Mouse (Mus musculus) limb, embryonic 12.5 days (tissue): Measurements from ENCODE around the gene Naa25. TPM values are rescaled to one million over a fixed set of nuclear protein-coding genes. Genes with fewer than 3 reads are reported as not detected.

Experiments
- ATAC-seq: fragments of 200-750 bp; cut with Nextera tagmentation; 2 replicates; pipeline ENCODE4 v1.8.0; 2017; ENCODE audit warnings: low read depth, moderate TSS enrichment; ENCODE audit not compliant: insufficient number of reproducible peaks, insufficient read depth, low FRiP score, low TSS enrichment
- H3K27ac ChIP-seq: fragments of 300-500 bp; sonication (generic); 2 replicates; pipeline ENCODE4 v1.5.1; 2016; ENCODE audit warnings: mild to moderate bottlenecking, moderate library complexity
- H3K27me3 ChIP-seq: fragments of 300-500 bp; sonication (generic); 2 replicates; pipeline ENCODE4 v1.6.1; 2016; ENCODE audit warnings: mild to moderate bottlenecking, moderate library complexity
- H3K36me3 ChIP-seq: fragments of 300-500 bp; sonication (generic); 2 replicates; pipeline ENCODE4 v1.6.1; 2016; ENCODE audit warnings: mild to moderate bottlenecking, moderate library complexity
- H3K4me1 ChIP-seq: fragments of 300-500 bp; sonication (generic); replicated peaks from 2 replicates; pipeline ENCODE4 v1.6.1; 2016
- H3K4me2 ChIP-seq: fragments of 300-500 bp; sonication (generic); 2 replicates; pipeline ENCODE4 v1.6.1; 2016; ENCODE audit warnings: mild to moderate bottlenecking, moderate library complexity
- H3K4me3 ChIP-seq: fragments of 300-500 bp; sonication (generic); replicated peaks from 2 replicates; pipeline ENCODE4 v1.5.1; 2016; ENCODE audit warnings: mild to moderate bottlenecking
- H3K9ac ChIP-seq: fragments of 300-500 bp; sonication (generic); replicated peaks from 2 replicates; pipeline ENCODE4 v1.6.1; 2016; ENCODE audit warnings: mild to moderate bottlenecking, moderate library complexity
- H3K9me3 ChIP-seq: fragments of 300-500 bp; sonication (generic); 2 replicates; pipeline ENCODE4 v1.6.1; 2016; ENCODE audit warnings: mild to moderate bottlenecking, moderate library complexity
- WGBS: fragments of 180-500 bp; shearing (Covaris S2); methylation state at CpG from one replicate; pipeline ENCODE4 v1.1.7; 2016; 5-methylcytosine and 5-hydroxymethylcytosine counted together
- polyA plus RNA-seq: library from polyadenylated mRNA; unstranded; fragments of >200 nt; fragmentation: Nextera tagmentation; extraction: Ambion mirVana; gene quantifications from 2 replicates; pipeline ENCODE4 v1.2.1, GENCODE M21; 2016

The Naa25 gene
- polyA plus RNA-seq, 1 experiment from 2014 or later = 41.2 TPM

- H3K9ac ChIP-seq = no peak overlapping the region
- no peak for ATAC-seq
- no peaks in the 10 kb centered on the region for H3K27me3 ChIP-seq
- H3K4me1 ChIP-seq = no peaks in the 10 kb centered on the region
- no peak overlapping the region for H3K4me2 ChIP-seq
- H3K4me3 ChIP-seq = no peak overlapping the region
- H3K9me3 ChIP-seq = no peaks in the 10 kb centered on the region
- no peak overlapping the region for H3K27ac ChIP-seq
- 88% methylated on average over 5 of the region's 5 CpGs for WGBS
- peaks cover 95% of the 10 kb centered on the region for H3K36me3 ChIP-seq
Observed at GRCm38 (mm10) chr5:121438131-121438530, 40.4 kb downstream of the Naa25 start.

DNA sequence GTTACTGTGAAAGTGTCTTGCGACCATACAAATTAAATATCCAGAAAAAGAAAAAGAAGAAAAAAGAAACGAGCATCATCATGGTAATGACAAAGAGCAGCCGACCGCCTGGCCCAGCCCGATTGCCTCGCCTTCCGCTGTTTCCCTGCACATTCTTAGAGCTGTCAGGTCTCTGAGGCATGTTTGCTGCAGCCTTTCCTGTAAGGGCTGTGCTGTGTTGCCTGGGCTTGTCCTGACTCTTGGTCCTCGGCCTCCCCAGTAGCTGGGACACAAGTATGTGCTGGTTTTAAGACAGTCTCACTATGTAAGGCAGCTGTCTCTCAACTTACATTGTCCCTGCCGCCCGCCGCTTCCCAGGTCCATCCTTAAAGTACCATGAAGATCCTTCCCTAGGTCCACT lies 41.0 kb downstream of the Naa25 start:
- Histone ChIP-seq H3K36me3 (peaks cover 95% of the 10 kb centered on the region), H3K4me3 (no peak overlapping the region), H3K9ac (no peak overlapping the region), H3K27ac (no peak overlapping the region), H3K9me3 (no peaks in the 10 kb centered on the region), H3K4me1 (no peaks in the 10 kb centered on the region), H3K27me3 (no peaks in the 10 kb centered on the region), H3K4me2 (no peak overlapping the region)
- ATAC-seq = no peak
- WGBS = 87% methylated on average over 11 of the region's 11 CpGs

DNA sequence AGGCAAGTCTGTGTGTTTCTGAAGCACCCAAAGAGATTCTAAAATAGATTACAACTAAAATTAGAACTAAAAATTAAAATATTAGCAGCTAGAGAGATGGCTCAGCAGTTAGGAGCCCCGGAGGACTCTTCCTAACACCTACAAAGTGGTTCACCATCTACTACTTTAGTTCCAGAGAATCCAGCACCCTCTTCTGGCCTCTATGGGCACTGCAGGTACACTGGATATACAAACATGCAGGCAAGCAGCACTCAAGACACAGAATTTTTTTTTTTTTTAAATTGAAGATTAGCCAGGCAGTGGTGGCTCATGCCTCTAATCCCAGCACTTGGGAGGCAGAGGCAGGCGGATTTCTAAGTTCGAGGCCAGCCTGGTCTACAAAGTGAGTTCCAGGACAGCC lies 45.8 kb downstream of the Naa25 start:
- H3K27me3 ChIP-seq = no peaks in the 10 kb centered on the region
- H3K27ac ChIP-seq = no peak overlapping the region
- H3K4me1 ChIP-seq = no peaks in the 10 kb centered on the region
- H3K4me2 ChIP-seq = no peak overlapping the region
- no peak for ATAC-seq
- H3K9me3 ChIP-seq = no peaks in the 10 kb centered on the region
- no peak overlapping the region for H3K4me3 ChIP-seq
- peaks cover 97% of the 10 kb centered on the region for H3K36me3 ChIP-seq
- WGBS = 95% methylated on average over 3 of the region's 3 CpGs
- no peak overlapping the region for H3K9ac ChIP-seq

- Histone ChIP-seq H3K4me3 (no peak overlapping the region), H3K4me2 (no peak overlapping the region), H3K36me3 (peaks cover 97% of the 10 kb centered on the region), H3K9ac (no peak overlapping the region), H3K27me3 (no peaks in the 10 kb centered on the region), H3K4me1 (no peaks in the 10 kb centered on the region), H3K27ac (no peak overlapping the region), H3K9me3 (no peaks in the 10 kb centered on the region)
- 95% methylated on average over 5 of the region's 5 CpGs for whole genome bisulfite sequencing
- no peak for ATAC-seq
Observed at GRCm38 (mm10) chr5:121444870-121445269, 47.1 kb downstream of the Naa25 start.

GRCm38 (mm10) chr5:121448450-121448849 lies 50.7 kb downstream of the Naa25 start:
- WGBS = 95% methylated on average over 3 of the region's 3 CpGs
- H3K9me3 ChIP-seq = no peaks in the 10 kb centered on the region
- no peaks in the 10 kb centered on the region for H3K27me3 ChIP-seq
- no peak for ATAC-seq
- H3K36me3 ChIP-seq = peaks cover 67% of the 10 kb centered on the region
- no peak overlapping the region for H3K4me2 ChIP-seq
- H3K27ac ChIP-seq = no peak overlapping the region
- H3K9ac ChIP-seq = no peak overlapping the region
- no peak overlapping the region for H3K4me3 ChIP-seq
- H3K4me1 ChIP-seq = peaks cover 16% of the 10 kb centered on the region

DNA sequence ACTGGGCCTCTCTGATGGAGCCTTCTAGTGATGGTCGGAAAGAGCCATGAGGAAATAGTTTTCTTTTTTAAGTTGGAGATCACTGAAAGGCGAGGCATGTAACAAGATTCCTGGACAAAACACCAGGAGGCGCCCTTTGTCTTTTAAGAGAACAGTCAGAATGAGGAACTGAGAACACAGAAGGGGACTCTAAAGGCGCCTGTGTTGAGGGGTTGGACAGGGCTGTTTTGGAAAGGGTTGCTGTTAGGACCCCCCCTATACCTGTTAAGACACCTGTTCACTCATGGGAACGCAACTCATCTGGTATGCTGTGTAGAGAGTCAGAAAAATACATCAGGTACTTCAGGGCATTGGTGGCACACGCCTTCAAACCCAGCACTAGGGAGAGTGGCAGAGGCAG lies 52.2 kb downstream of the Naa25 start:
- no peak for ATAC-seq
- Histone ChIP-seq H3K27me3 (no peaks in the 10 kb centered on the region), H3K4me2 (no peak overlapping the region), H3K4me1 (peaks cover 30% of the 10 kb centered on the region), H3K9ac (no peak overlapping the region), H3K9me3 (no peaks in the 10 kb centered on the region), H3K27ac (no peak overlapping the region), H3K36me3 (peaks cover 52% of the 10 kb centered on the region), H3K4me3 (no peak overlapping the region)
- WGBS = 66% methylated on average over 6 of the region's 6 CpGs

DNA sequence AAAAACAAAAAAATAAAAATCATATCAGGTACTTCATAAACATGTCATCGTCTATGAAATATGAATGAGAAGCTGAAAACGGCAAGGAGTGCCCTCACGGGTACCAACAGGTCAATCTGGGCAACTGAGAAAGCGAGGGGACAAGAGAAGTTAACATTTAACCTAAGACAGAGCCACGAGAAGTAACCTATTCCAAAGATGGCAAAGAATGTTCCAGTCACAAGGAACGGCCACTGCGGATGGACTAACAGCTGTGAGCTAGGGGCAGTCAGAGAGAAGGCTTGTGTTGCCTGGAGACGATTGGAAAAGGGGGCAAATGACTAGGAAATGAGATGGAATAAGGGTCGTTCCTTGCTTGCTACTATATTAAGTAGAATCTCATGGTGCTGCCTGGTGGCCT lies 52.7 kb downstream of the Naa25 start:
- no peaks in the 10 kb centered on the region for H3K27me3 ChIP-seq
- ATAC-seq = no peak
- peaks cover 30% of the 10 kb centered on the region for H3K4me1 ChIP-seq
- H3K27ac ChIP-seq = no peak overlapping the region
- WGBS = 85% methylated on average over 9 of the region's 9 CpGs
- H3K9ac ChIP-seq = 0 out of 2 replicates have a peak overlapping the region, but pooled peaks have one; percentile 23
- H3K9me3 ChIP-seq = no peaks in the 10 kb centered on the region
- no peak overlapping the region for H3K4me3 ChIP-seq
- H3K4me2 ChIP-seq = peak overlapping the region; percentile 80; the same call in 1 of the 2 replicates
- H3K36me3 ChIP-seq = peaks cover 47% of the 10 kb centered on the region

- Histone ChIP-seq H3K27me3 (no peaks in the 10 kb centered on the region), H3K4me3 (peak overlapping the region; percentile 84), H3K9me3 (no peaks in the 10 kb centered on the region), H3K27ac (no peak overlapping the region; the same call in 1 of the 2 replicates), H3K36me3 (peaks cover 40% of the 10 kb centered on the region), H3K4me1 (peaks cover 30% of the 10 kb centered on the region), H3K9ac (peak overlapping the region; percentile 93), H3K4me2 (peak overlapping the region; percentile 80)
- ATAC-seq = no peak
- WGBS = 36% methylated on average over 8 of the region's 8 CpGs
Observed at GRCm38 (mm10) chr5:121451203-121451602, 53.5 kb downstream of the Naa25 start.

DNA sequence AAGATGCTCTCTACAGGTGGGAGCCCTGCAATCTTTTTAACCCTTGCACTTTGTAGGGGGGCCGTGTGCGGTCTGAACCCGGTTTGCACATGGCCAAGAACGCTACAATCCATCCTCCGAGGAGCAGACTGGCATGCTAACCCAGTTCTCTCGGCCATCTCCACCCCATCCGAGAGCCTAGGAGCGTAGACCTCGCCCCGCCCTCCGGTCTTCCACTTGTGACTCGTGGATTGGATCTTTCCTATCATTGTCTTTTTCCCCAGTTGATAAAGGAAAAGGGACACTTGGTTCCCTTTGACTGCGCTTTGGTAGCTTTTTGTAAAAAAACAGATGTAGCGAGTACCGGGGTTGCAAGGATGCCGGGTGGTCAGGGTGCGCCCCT lies 53.9 kb downstream of the Naa25 start, which contains the start of gene Tmem116:
Gene Tmem116, plus strand, starts transcription at position 250 of the 382 bp plus-strand sequence.
- peaks cover 36% of the 10 kb centered on the region for H3K36me3 ChIP-seq
- peak within 1 kb of the TSS; percentile 93 for H3K27ac ChIP-seq
- H3K27me3 ChIP-seq = no peaks in the 10 kb centered on the region
- H3K9ac ChIP-seq = peak within 1 kb of the TSS; percentile 93
- peak within 1 kb of the TSS; percentile 84 for H3K4me3 ChIP-seq
- peak within 1 kb of the TSS; percentile 80 for H3K4me2 ChIP-seq
- peaks cover 30% of the 10 kb centered on the region for H3K4me1 ChIP-seq
- 1% methylated on average over 17 of the region's 17 CpGs for WGBS
- H3K9me3 ChIP-seq = no peaks in the 10 kb centered on the region
- ATAC-seq = peak; percentile 26; the same call in 1 of the 2 replicates

DNA sequence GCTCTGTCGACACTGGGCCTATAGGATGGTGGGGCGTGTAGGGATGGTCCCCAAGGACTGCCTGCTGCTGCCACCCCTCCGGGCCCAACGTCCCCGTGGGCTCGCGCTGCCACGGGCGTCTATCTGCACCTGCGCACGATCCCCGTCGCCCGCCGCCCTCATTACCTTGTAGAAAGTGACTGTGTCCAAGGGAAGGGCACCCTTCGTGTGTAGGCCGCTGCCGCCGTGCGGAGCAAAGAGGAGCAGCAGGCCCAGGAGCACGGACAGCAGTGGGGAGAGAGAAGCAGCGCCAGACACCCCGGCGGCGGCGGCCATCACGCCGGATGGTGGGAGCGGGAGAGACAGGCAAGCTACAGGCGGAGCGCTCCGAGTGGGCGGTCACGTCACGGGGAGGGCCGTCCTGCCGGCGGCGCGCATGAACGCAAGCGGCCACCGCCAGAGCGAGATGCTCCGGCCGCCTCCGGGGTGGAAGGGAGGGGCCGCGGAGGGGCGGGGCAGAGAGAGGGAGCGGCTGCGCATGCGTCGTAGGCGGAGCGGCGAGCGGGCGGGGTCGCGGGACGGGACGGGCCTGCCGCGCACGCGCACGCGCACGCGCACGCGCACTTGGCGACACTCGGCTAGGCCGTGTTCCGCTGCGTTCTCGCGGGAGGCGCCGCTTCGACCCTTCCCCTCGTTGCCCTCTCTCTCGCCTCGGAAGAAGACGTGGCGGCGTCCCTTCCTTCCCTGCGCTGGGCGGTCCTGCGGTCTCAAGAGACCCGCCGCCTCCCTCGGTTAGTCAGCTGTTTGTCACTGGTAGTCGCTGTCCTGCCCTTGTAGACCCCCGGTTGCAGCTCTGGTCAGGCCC lies 54.5 kb downstream of the Naa25 start, which contains the start of gene Erp29:
Gene Erp29, minus strand, starts transcription at position 481 of the 844 bp plus-strand sequence.
- H3K4me1 ChIP-seq = peaks cover 30% of the 10 kb centered on the region
- H3K9ac ChIP-seq = peak within 1 kb of the TSS; percentile 93
- peak within 1 kb of the TSS; percentile 84 for H3K4me3 ChIP-seq
- H3K36me3 ChIP-seq = peaks cover 29% of the 10 kb centered on the region
- no peaks in the 10 kb centered on the region for H3K27me3 ChIP-seq
- under 1% methylated on average over 89 of the region's 97 CpGs for WGBS
- H3K9me3 ChIP-seq = no peaks in the 10 kb centered on the region
- H3K4me2 ChIP-seq = peak within 1 kb of the TSS; percentile 80
- ATAC-seq = peak; percentile 88
- peak within 1 kb of the TSS; percentile 93 for H3K27ac ChIP-seq

- H3K4me1 ChIP-seq = peaks cover 30% of the 10 kb centered on the region
- peak; percentile 16; the same call in 1 of the 2 replicates for ATAC-seq
- peak overlapping the region; percentile 80 for H3K4me2 ChIP-seq
- peaks cover 23% of the 10 kb centered on the region for H3K36me3 ChIP-seq
- H3K27me3 ChIP-seq = no peaks in the 10 kb centered on the region
- H3K9me3 ChIP-seq = no peaks in the 10 kb centered on the region
- 9% methylated on average over 9 of the region's 9 CpGs for WGBS
- peak overlapping the region; percentile 84 for H3K4me3 ChIP-seq
- H3K9ac ChIP-seq = peak overlapping the region; percentile 93
- H3K27ac ChIP-seq = peak overlapping the region; percentile 93
Observed at GRCm38 (mm10) chr5:121452906-121453305, 55.2 kb downstream of the Naa25 start.
